Mouse (Mus musculus): ENCODE results near the gene Nhsl2. TPM values are rescaled to one million over a fixed set of nuclear protein-coding genes. Genes with fewer than 3 reads are reported as not detected.

Gene Nhsl2
- polyA plus RNA-seq, 1 experiment, result 0.49 TPM

GRCm38 (mm10) chrX:102041562-102041961 is 192.4 kb downstream of the Nhsl2 start:
- Histone ChIP-seq H3K4me1 (ENCODE audit: control insufficient read depth, insufficient read depth, low read length) (no peaks in the 10 kb centered on the region), H3K4me3 (ENCODE audit: control insufficient read depth, low read depth, low read length) (no peak overlapping the region), H3K36me3 (ENCODE audit: control insufficient read depth, insufficient read depth, low read length) (no peaks in the 10 kb centered on the region), H3K27ac (ENCODE audit: control insufficient read depth, insufficient read depth, low read depth, low read length) (no peak overlapping the region), H3K27me3 (ENCODE audit: control insufficient read depth, insufficient read depth, low read length) (no peaks in the 10 kb centered on the region)
- TF ChIP-seq POLR2A (IDR thresholded peaks at IDR 0.05; ENCODE audit: control insufficient read depth, low read depth, low read length) (no peak), CTCF (IDR thresholded peaks at IDR 0.05; ENCODE audit: control insufficient read depth, insufficient read depth, insufficient replicate concordance, low read depth, low read length) (no peak)

- Histone ChIP-seq H3K27ac (ENCODE audit: control insufficient read depth, insufficient read depth, low read depth, low read length) (no peak overlapping the region), H3K4me3 (ENCODE audit: control insufficient read depth, low read depth, low read length) (no peak overlapping the region), H3K4me1 (ENCODE audit: control insufficient read depth, insufficient read depth, low read length) (no peaks in the 10 kb centered on the region), H3K36me3 (ENCODE audit: control insufficient read depth, insufficient read depth, low read length) (no peaks in the 10 kb centered on the region), H3K27me3 (ENCODE audit: control insufficient read depth, insufficient read depth, low read length) (no peaks in the 10 kb centered on the region)
- no peak for TF ChIP-seq CTCF (IDR thresholded peaks at IDR 0.05; ENCODE audit: control insufficient read depth, insufficient read depth, insufficient replicate concordance, low read depth, low read length)
- no peak for TF ChIP-seq POLR2A (IDR thresholded peaks at IDR 0.05; ENCODE audit: control insufficient read depth, low read depth, low read length)
Measured at GRCm38 (mm10) chrX:102042386-102042785, 193.2 kb downstream of the Nhsl2 start.

- Histone ChIP-seq H3K4me3 (ENCODE audit: control insufficient read depth, low read depth, low read length) (no peak overlapping the region), H3K36me3 (ENCODE audit: control insufficient read depth, insufficient read depth, low read length) (no peaks in the 10 kb centered on the region)
- TF ChIP-seq CTCF (IDR thresholded peaks at IDR 0.05; ENCODE audit: control insufficient read depth, insufficient read depth, insufficient replicate concordance, low read depth, low read length) (no peak), POLR2A (IDR thresholded peaks at IDR 0.05; ENCODE audit: control insufficient read depth, low read depth, low read length) (no peak)
Measured at GRCm38 (mm10) chrX:102050552-102050951, 201.4 kb downstream of the Nhsl2 start.

GRCm38 (mm10) chrX:102051225-102051624 is 202.0 kb downstream of the Nhsl2 start:
- H3K27me3 ChIP-seq (ENCODE audit: control insufficient read depth, insufficient read depth, low read length), result no peaks in the 10 kb centered on the region
- no peak overlapping the region for H3K27ac ChIP-seq (ENCODE audit: control insufficient read depth, insufficient read depth, low read depth, low read length)
- H3K4me3 ChIP-seq (ENCODE audit: control insufficient read depth, low read depth, low read length), result no peak overlapping the region
- no peaks in the 10 kb centered on the region for H3K4me1 ChIP-seq (ENCODE audit: control insufficient read depth, insufficient read depth, low read length)
- TF ChIP-seq POLR2A (IDR thresholded peaks at IDR 0.05; ENCODE audit: control insufficient read depth, low read depth, low read length), result no peak
- no peak for TF ChIP-seq CTCF (IDR thresholded peaks at IDR 0.05; ENCODE audit: control insufficient read depth, insufficient read depth, insufficient replicate concordance, low read depth, low read length)
- H3K36me3 ChIP-seq (ENCODE audit: control insufficient read depth, insufficient read depth, low read length), result no peaks in the 10 kb centered on the region

More at GRCm38 (mm10) chrX:102050552-102050951, 201.4 kb downstream of the Nhsl2 start:
- Histone ChIP-seq H3K27ac (ENCODE audit: control insufficient read depth, insufficient read depth, low read depth, low read length) (no peak overlapping the region), H3K27me3 (ENCODE audit: control insufficient read depth, insufficient read depth, low read length) (no peaks in the 10 kb centered on the region), H3K4me1 (ENCODE audit: control insufficient read depth, insufficient read depth, low read length) (no peaks in the 10 kb centered on the region)

GRCm38 (mm10) chrX:102053371-102053770 is 204.2 kb downstream of the Nhsl2 start:
- no peak for TF ChIP-seq POLR2A (IDR thresholded peaks at IDR 0.05; ENCODE audit: control insufficient read depth, low read depth, low read length)
- no peak for TF ChIP-seq CTCF (IDR thresholded peaks at IDR 0.05; ENCODE audit: control insufficient read depth, insufficient read depth, insufficient replicate concordance, low read depth, low read length)
- Histone ChIP-seq H3K27ac (ENCODE audit: control insufficient read depth, insufficient read depth, low read depth, low read length) (no peak overlapping the region), H3K4me1 (ENCODE audit: control insufficient read depth, insufficient read depth, low read length) (no peaks in the 10 kb centered on the region), H3K36me3 (ENCODE audit: control insufficient read depth, insufficient read depth, low read length) (no peaks in the 10 kb centered on the region), H3K4me3 (ENCODE audit: control insufficient read depth, low read depth, low read length) (no peak overlapping the region), H3K27me3 (ENCODE audit: control insufficient read depth, insufficient read depth, low read length) (no peaks in the 10 kb centered on the region)

- Histone ChIP-seq H3K36me3 (ENCODE audit: control insufficient read depth, insufficient read depth, low read length) (no peaks in the 10 kb centered on the region), H3K27me3 (ENCODE audit: control insufficient read depth, insufficient read depth, low read length) (no peaks in the 10 kb centered on the region), H3K4me3 (ENCODE audit: control insufficient read depth, low read depth, low read length) (no peak overlapping the region), H3K27ac (ENCODE audit: control insufficient read depth, insufficient read depth, low read depth, low read length) (no peak overlapping the region), H3K4me1 (ENCODE audit: control insufficient read depth, insufficient read depth, low read length) (no peaks in the 10 kb centered on the region)
- no peak for TF ChIP-seq POLR2A (IDR thresholded peaks at IDR 0.05; ENCODE audit: control insufficient read depth, low read depth, low read length)
- no peak for TF ChIP-seq CTCF (IDR thresholded peaks at IDR 0.05; ENCODE audit: control insufficient read depth, insufficient read depth, insufficient replicate concordance, low read depth, low read length)
Measured at GRCm38 (mm10) chrX:102054009-102054408, 204.8 kb downstream of the Nhsl2 start.

- Histone ChIP-seq H3K27me3 (ENCODE audit: control insufficient read depth, insufficient read depth, low read length) (no peaks in the 10 kb centered on the region), H3K27ac (ENCODE audit: control insufficient read depth, insufficient read depth, low read depth, low read length) (no peak overlapping the region), H3K36me3 (ENCODE audit: control insufficient read depth, insufficient read depth, low read length) (no peaks in the 10 kb centered on the region), H3K4me3 (ENCODE audit: control insufficient read depth, low read depth, low read length) (no peak overlapping the region), H3K4me1 (ENCODE audit: control insufficient read depth, insufficient read depth, low read length) (no peaks in the 10 kb centered on the region)
- TF ChIP-seq POLR2A (IDR thresholded peaks at IDR 0.05; ENCODE audit: control insufficient read depth, low read depth, low read length), result no peak
- no peak for TF ChIP-seq CTCF (IDR thresholded peaks at IDR 0.05; ENCODE audit: control insufficient read depth, insufficient read depth, insufficient replicate concordance, low read depth, low read length)
Measured at GRCm38 (mm10) chrX:102059437-102059836, 210.3 kb downstream of the Nhsl2 start.

GRCm38 (mm10) chrX:102060243-102060642 is 211.1 kb downstream of the Nhsl2 start:
- H3K4me1 ChIP-seq (ENCODE audit: control insufficient read depth, insufficient read depth, low read length), result no peaks in the 10 kb centered on the region
- no peak overlapping the region for H3K4me3 ChIP-seq (ENCODE audit: control insufficient read depth, low read depth, low read length)
- H3K36me3 ChIP-seq (ENCODE audit: control insufficient read depth, insufficient read depth, low read length), result no peaks in the 10 kb centered on the region
- no peak overlapping the region for H3K27ac ChIP-seq (ENCODE audit: control insufficient read depth, insufficient read depth, low read depth, low read length)
- H3K27me3 ChIP-seq (ENCODE audit: control insufficient read depth, insufficient read depth, low read length), result no peaks in the 10 kb centered on the region
- no peak for TF ChIP-seq POLR2A (IDR thresholded peaks at IDR 0.05; ENCODE audit: control insufficient read depth, low read depth, low read length)
- no peak for TF ChIP-seq CTCF (IDR thresholded peaks at IDR 0.05; ENCODE audit: control insufficient read depth, insufficient read depth, insufficient replicate concordance, low read depth, low read length)
